8 mouse cellular contexts compared by ENCODE assay signal in genomic region chr14:32159690-32160246, GRCm38 (mm10). TPM values are rescaled to one million over a fixed set of nuclear protein-coding genes. Genes with fewer than 3 reads are reported as not detected.
DNase-seq lines count a peak whose midpoint lies in the region; ATAC-seq lines count a peak whose summit lies in the region.

TSS of gene Ncoa4 (plus strand) at chr14:32159865.

- peak; percentile 83 for ATAC-seq in megakaryocyte progenitor cell, adult 5-6 weeks (replicated peaks; ENCODE audit: poor library complexity)

- peak; percentile 100 for DNase-seq in adipocyte (ENCODE audit: low spot score)
- DNase-seq in embryo, embryonic 10 days (ENCODE audit: low spot score): peak; percentile 100
- DNase-seq in gastrocnemius, postnatal 10 days: peak; percentile 99
- peak; percentile 100 for DNase-seq in induced T-regulatory cell, adult 2 months (ENCODE audit: low read depth)
- DNase-seq in left cerebral cortex, adult 9 months (ENCODE audit: low spot score in 2 of 2): peak; percentile 94 to 99
- peak; percentile 99 for DNase-seq in right cerebral cortex, postnatal 14 days
- DNase-seq in urinary bladder, postnatal 36 days (ENCODE audit: low spot score in 2 of 2): peak; percentile 99

RNA-seq across cellular contexts. Expression of gene Ncoa4, which starts in this region (rescaled TPM):
- 10 to 100 TPM; 44.8 to 56.8 TPM for total RNA-seq in gastrocnemius, postnatal 10 days (2021)
- total RNA-seq in megakaryocyte progenitor cell, adult 5-6 weeks (2015): 245 and 252 TPM in 2 replicates
- 194 and 212 TPM in 2 replicates for total RNA-seq in megakaryocyte progenitor cell, adult 5-6 weeks (2017)

Comparison
In these comparisons a context has a peak if more than half of its experiments do, and no peak if none do; other contexts are left out.
1. Peak in every context shown above with its lines: DNase-seq and ATAC-seq.